Mouse (Mus musculus): ENCODE results near the gene Sar1b. TPM values are rescaled to one million over a fixed set of nuclear protein-coding genes. Genes with fewer than 3 reads are reported as not detected.
"Not testable (repeated sequence)": the region's sequence is repeated elsewhere in the genome, so short reads cannot be mapped to it uniquely, and the experiment has no call there.

Gene Sar1b
- total RNA-seq, 2 experiments from 2014 or later = 64.5 to 65.9 TPM

- no peak for DNase-seq (ENCODE audit: low spot score in 2 of 2)
These were observed 12.0 kb downstream of the Sar1b start for GRCm38 (mm10) chr11:51775507-51775906.

DNA sequence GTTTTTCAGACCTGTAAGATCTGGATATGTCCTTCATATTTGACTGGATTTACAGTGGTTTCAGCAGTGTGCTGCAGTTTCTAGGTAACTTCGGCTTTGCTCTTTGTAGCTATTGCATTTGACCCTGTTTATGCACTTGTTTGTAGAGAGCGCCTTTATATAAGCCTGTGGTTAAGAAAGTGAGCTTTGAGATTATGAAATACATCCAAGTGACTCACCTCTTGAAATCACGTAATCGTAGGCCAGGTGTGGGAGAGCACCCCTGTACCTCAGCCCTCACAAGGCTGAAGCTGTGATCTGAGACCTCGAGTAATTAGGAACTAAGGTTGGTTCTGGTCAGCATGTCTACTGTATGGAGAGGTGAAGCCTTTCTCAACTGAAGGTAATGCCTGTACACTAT lies 14.0 kb downstream of the Sar1b start:
- no peak for DNase-seq (ENCODE audit: low spot score in 2 of 2)

DNA sequence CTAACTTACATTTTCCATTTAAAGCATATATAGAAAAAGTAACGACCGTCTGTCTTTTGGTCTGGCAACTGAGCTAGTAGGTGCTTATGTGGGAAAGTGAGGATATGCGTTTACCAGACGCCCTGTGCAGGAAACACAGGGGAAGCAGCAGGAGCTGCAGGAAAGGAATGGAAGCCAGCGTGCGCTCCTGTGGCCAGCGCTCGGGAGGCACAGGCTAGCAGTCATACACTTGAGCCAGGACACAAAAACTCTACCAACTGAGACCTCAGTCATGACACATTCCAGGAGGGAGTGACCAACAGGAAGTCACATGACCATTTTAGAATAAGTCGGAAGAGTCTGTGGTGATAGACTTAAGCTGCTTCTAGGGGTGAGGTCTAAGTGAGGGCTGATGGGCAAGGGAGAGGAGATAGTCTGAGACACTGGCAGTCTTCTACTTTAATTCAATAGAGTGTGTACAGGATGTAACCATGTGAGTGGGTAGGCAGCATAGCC lies 17.3 kb downstream of the Sar1b start:
- DNase-seq (ENCODE audit: low spot score in 2 of 2) = no peak

DNA sequence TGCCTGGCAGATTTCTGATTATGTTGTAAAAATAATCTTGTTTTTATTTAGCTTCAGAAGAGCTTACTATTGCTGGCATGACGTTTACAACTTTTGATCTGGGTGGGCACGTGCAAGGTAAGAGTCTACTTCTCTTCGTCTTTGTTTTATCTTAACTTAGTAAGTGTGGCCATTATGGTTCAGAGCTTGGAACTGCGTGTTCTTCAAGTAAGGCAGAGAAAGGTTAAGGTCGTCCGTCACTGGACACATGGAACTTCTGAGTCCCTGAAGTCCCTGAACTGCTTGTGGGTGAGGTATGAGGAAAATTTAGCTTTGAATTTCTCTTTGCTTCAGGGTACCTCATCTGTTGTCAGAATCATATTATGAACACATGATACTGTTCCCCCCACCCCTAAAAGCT lies 19.2 kb downstream of the Sar1b start:
- no peak for DNase-seq (ENCODE audit: low spot score in 2 of 2)

DNA sequence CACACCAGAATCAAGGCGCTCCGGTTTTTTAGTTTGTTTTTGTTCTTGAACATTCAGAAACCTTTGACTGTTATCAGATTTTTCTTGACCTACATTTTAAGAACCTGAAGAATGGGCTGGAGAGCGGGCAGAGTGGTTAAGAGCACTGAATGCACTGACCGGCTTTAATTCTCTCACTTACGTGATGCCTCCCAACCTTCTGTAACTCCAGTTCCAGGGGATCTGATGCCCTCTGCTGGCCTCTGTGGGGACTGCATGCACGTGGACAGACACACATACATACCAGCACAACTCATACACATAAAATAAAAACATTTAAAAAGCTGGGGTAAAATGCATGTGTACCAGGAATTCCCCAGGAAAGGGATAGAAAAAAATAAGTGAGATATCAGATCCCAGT lies 22.4 kb downstream of the Sar1b start:
- DNase-seq (ENCODE audit: low spot score in 2 of 2) = no peak

- DNase-seq (ENCODE audit: low spot score in 2 of 2) = not testable (repeated sequence)
These were observed 26.2 kb downstream of the Sar1b start for GRCm38 (mm10) chr11:51789735-51790134.

DNA sequence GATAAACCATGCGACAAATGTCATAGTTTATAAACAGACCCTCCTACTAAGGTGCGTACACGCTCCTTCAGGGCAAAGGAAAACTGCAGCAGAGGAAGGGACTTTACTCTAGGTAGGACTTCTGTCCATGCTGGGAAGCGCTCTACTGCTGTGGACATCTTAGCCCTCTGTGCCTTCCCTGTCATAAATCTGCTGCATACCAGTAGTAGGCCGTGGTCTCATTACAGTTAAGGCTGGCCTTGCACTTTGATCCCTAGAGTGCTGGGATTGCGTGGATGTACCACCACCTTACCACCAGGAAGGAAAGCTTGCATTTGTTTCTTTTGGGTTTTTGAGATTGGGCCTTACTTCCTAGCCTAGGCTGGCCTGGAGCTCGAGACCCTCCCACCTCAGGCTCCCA lies 27.2 kb downstream of the Sar1b start:
- DNase-seq (ENCODE audit: low spot score in 2 of 2) = no peak

- DNase-seq (ENCODE audit: low spot score in 2 of 2) = no peak
These were observed 32.8 kb downstream of the Sar1b start for GRCm38 (mm10) chr11:51796272-51796671.

- no peak for DNase-seq (ENCODE audit: low spot score in 2 of 2)
These were observed 37.3 kb downstream of the Sar1b start for GRCm38 (mm10) chr11:51800634-51801325.

DNA sequence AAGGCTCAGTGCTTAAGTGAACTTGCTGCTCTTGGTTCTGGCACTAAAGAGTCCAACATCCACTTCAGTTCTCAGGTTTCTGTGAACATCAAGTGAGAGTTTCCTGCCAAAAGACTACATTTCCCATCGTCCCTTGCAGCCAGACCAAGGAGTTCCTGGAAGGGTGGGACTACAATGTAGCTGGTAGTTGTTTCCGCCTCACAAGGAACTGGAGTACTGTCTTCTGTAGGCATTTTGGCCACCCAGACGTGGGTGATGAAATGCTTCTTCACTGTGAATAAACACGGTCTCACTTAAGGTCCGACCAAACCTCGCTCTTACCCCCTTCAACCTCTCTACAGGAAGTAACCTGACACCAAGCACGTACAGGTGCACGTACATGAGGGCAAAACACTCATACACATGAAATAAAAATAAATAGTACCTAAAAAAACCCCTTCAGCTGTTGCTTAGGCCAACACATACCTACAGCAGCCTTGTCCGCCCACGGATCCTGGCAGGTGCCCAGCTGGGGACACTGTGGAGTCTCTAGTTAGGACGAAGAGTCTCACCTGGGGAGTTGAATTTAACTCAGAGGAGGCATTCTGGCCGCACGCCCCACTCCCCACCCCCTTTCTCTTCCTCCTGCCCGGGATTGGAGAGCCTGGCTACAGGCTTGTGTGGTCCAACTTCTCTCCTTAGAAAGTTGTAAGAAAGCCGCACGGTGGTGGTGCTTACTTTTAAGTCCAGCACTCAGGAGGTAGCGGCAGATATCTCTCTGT lies 41.9 kb downstream of the Sar1b start:
- peak; percentile 67 to 78 for DNase-seq (ENCODE audit: low spot score in 2 of 2)

DNA sequence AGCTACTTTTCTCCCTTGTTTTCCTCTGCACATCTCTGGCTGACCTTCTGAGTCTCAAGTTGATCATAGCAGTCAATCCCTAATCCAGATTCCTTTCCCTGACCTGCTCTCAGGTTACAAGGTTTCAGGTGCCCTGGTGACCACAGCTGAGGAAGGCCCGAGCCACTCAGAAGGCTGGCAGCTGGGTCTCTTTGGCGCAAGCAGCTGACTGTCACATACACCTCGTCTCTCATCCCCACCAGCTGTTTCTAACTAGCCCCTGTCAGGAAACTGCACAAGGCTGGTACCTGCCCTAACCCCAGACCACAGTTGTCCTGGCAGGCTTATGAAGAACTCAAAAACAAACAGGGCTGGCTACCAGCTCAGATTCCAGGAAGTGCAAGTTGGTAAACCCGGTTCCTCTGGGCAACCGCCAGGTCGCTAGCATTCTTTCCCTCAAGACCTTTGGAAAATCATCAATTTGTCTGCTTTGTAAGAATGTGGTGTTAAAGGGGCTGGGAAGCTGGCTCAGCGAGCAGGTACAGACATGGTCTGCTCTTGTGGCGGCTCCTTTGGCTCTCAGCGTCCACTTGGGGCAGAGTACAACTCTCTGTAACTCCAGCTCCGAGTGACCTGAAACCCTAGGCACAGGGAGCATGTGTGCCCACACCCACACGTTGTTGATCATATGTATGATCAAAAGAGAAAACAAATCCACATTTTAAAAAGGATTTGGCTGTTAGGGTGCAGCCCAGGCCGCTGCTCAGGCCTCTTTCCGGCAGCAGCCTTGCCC lies 43.8 kb downstream of the Sar1b start:
- no peak for DNase-seq (ENCODE audit: low spot score in 2 of 2)

GRCm38 (mm10) chr11:51809632-51810224 lies 46.2 kb downstream of the Sar1b start:
- DNase-seq (ENCODE audit: low spot score in 2 of 2) = peak in 1 of 2 experiments; percentile 71

GRCm38 (mm10) chr11:51811230-51811629 lies 47.7 kb downstream of the Sar1b start:
- DNase-seq (ENCODE audit: low spot score in 2 of 2) = no peak

GRCm38 (mm10) chr11:51812022-51812546 lies 48.6 kb downstream of the Sar1b start:
- DNase-seq (ENCODE audit: low spot score in 2 of 2) = no peak

- DNase-seq (ENCODE audit: low spot score in 2 of 2) = peak; percentile 69 to 89
These were observed 54.3 kb downstream of the Sar1b start for GRCm38 (mm10) chr11:51817756-51818155.

DNA sequence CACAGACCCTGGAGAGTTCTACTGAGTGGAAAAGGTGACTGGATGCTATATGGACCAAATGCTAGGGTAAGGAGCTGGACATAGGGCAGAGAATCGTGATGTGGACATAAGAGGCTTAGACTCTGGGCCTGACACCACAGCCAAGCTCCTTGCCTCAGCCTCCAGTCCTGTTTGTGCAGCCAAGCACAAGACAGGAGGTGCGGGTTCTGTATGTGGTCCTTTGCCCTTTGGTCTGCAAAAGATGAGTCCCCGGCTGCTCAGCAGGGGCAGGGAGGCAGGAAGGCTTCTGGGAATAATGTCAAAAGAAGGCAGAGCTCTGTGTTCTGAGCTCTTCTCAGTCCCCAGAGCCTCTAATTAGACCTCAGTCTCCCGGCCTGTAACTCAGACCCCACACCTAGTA lies 55.4 kb downstream of the Sar1b start:
- DNase-seq (ENCODE audit: low spot score in 2 of 2) = no peak

- peak in 1 of 2 experiments; percentile 49 for DNase-seq (ENCODE audit: low spot score in 2 of 2)
These were observed 56.5 kb downstream of the Sar1b start for GRCm38 (mm10) chr11:51819964-51820363.

DNA sequence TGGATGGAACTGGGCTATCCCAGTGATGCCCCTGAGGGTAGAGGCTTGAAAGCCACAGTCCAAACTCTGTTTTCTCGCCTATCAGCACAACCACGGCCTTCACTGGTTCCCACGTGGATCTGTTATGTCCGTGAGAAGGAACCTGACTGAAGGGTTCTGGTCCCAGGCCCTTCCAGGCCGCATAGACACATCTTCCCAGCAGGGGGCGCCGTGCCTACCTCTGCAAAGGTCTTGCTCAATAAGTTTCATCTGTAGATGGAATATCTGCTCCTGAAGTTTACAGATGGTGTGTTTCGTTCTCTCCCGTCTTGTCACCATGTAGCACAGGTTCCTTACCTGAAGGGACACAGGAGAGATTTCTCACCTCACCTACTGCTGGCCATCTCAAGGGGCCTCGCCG lies 57.4 kb downstream of the Sar1b start:
- DNase-seq (ENCODE audit: low spot score in 2 of 2) = peak; percentile 33 to 76

DNA sequence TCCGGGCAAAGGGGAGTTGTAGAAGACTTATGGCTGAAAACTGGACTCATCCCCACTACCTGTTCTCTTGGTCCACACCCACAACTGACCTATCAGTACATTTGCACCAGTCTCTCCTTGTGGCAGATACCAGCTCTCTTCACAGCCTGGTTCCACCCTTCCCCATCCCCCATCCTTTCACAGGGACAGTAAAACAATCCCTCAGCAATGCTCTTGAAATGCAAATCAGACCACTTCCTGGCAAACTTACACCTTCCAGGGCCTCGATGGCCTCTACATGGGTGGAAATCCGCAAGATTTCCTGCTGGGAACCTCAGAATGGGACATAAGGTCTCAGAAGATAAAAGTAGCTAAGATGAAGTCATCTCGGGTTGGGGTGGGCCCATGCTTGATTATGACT lies 59.2 kb downstream of the Sar1b start:
- no peak for DNase-seq (ENCODE audit: low spot score in 2 of 2)

- DNase-seq (ENCODE audit: low spot score in 2 of 2) = no peak
These were observed 59.8 kb downstream of the Sar1b start for GRCm38 (mm10) chr11:51823271-51823670.

Measured in layer of hippocampus, adult 18-20 months (tissue).